Mouse (Mus musculus): ENCODE data around the gene Olfr148. TPM values are rescaled to one million over a fixed set of nuclear protein-coding genes. Genes with fewer than 3 reads are reported as not detected.

The Olfr148 gene
- not detected in 2 replicates for polyA plus RNA-seq (2015; fragmentation: Nextera tagmentation; extraction: Ambion mirVana)

- Histone ChIP-seq H3K4me3 (replicated peaks) (no peak within 1 kb of the TSS), H3K9me3 (replicated peaks) (no peaks in the 10 kb centered on the region), H3K4me1 (no peaks in the 10 kb centered on the region), H3K36me3 (no peaks in the 10 kb centered on the region), H3K4me2 (no peak within 1 kb of the TSS), H3K27me3 (replicated peaks) (no peaks in the 10 kb centered on the region), H3K27ac (replicated peaks) (no peak within 1 kb of the TSS), H3K9ac (replicated peaks) (no peak within 1 kb of the TSS)
- ATAC-seq (ENCODE audit: low FRiP score) = no peak
- 80% methylated on average over 3 of the region's 3 CpGs for WGBS
Measured at GRCm38 (mm10) chr9:39610355-39610754, at the start of gene Olfr148. Olfr148 (plus strand) TSS chr9:39610655.

DNA sequence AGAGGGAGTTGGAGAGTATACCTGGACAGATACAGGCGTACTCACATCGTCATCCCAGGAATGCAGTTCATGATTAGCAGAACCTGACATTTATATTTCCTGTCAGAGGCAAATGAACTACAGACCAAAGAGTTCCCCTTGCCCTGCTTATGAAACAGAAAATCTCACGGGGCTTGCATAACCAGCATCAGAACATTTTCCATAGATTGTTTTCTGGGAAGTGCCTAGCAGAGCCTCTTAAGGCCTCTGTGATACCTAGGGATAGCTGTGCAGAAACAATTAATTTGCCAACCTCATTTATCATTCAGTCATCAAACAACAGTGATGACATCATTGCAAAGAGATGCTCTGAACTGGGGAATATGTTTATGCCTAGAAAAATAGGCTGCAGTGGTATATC lies 35.0 kb upstream of the Olfr148 start, which contains the start of gene Olfr959:
Gene Olfr959, minus strand, starts transcription at position 101 of the 400 bp plus-strand sequence.
- H3K27ac ChIP-seq (replicated peaks) = no peak within 1 kb of the TSS
- no peaks in the 10 kb centered on the region for H3K9me3 ChIP-seq (replicated peaks)
- H3K4me3 ChIP-seq (replicated peaks) = no peak within 1 kb of the TSS
- WGBS = 92% methylated on average over 3 of the region's 3 CpGs
- no peak within 1 kb of the TSS for H3K4me2 ChIP-seq
- no peaks in the 10 kb centered on the region for H3K36me3 ChIP-seq
- H3K4me1 ChIP-seq = no peaks in the 10 kb centered on the region
- ATAC-seq (ENCODE audit: low FRiP score) = no peak
- no peak within 1 kb of the TSS for H3K9ac ChIP-seq (replicated peaks)
- no peaks in the 10 kb centered on the region for H3K27me3 ChIP-seq (replicated peaks)

GRCm38 (mm10) chr9:39577050-39577449 lies 33.4 kb upstream of the Olfr148 start:
- Histone ChIP-seq H3K27me3 (replicated peaks) (no peaks in the 10 kb centered on the region), H3K9ac (replicated peaks) (no peak overlapping the region), H3K27ac (replicated peaks) (no peak overlapping the region), H3K4me2 (no peak overlapping the region), H3K9me3 (replicated peaks) (no peaks in the 10 kb centered on the region), H3K36me3 (no peaks in the 10 kb centered on the region), H3K4me1 (no peaks in the 10 kb centered on the region), H3K4me3 (replicated peaks) (no peak overlapping the region)
- 94% methylated on average over 5 of the region's 5 CpGs for WGBS
- no peak for ATAC-seq (ENCODE audit: low FRiP score)

DNA sequence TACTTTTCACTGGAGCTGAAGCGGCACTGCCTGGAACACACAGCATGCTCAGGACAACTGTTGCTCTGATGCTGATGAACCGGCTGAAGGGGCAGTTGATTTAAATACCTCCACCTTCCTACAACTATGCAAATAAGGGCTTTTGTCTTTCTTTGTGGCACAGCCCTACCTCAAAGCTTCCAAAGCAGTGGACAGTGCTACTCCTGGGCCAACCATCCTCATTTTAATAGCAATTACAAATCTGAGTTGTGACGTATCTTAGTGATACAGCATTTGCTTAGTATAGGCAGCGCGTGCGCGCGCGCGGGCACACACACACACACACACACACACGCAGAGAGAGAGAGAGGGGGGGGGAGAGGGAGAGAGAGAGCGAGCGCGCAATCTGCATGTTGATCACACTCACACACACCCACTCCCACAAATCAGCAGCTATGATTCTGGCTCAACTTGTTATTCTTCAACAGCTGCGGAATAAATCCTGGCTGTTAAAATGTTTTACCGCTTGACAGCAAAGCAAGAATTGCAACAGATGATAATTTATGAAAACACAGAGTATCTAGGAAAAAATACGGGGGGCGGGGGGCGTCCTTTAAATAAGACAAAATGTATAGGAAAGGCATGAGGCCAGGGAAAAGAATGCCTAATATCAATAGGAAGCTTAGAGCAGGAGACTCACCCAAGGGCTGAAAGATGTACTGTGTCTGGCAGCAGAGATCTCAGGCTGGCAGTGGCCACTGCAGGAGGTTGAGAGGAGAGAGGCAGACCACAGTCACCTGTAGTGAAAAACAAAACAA lies 7.7 kb upstream of the Olfr148 start:
- peak overlapping the region; percentile 83 for H3K27ac ChIP-seq (replicated peaks)
- peak overlapping the region; percentile 50 for H3K4me3 ChIP-seq (replicated peaks)
- WGBS = under 1% methylated on average over 19 of the region's 19 CpGs
- peak overlapping the region; percentile 54 for H3K9ac ChIP-seq (replicated peaks)
- peak overlapping the region; percentile 93 for H3K4me2 ChIP-seq
- peak; percentile 93 for ATAC-seq (ENCODE audit: low FRiP score)
- H3K27me3 ChIP-seq (replicated peaks) = no peaks in the 10 kb centered on the region
- peaks cover 14% of the 10 kb centered on the region for H3K4me1 ChIP-seq
- no peaks in the 10 kb centered on the region for H3K9me3 ChIP-seq (replicated peaks)
- H3K36me3 ChIP-seq = peaks cover 6% of the 10 kb centered on the region

DNA sequence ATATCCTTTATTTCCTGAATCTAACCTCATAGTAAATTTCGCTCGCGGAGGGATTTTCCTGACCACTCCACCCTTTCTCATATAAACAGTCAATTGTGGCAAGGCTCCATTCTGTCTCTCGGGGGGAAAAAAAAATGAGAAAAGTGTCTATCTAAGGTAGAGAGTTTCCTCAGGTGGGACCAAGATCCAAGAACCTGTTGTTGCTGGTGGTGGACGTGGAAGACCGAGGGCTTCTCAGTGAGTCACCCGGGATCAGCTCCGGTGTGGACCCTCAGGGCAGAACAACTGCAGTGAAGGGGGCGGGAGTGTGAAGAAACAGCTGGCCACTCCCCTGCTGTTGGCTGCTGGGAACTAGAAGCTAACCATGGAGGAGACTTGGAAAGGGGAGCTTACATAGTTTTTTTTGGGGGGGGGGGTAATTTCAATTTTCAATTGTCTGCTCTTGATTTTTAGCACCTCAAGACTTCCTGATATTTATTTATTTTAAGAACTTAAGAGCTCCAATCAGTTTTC lies 7.1 kb upstream of the Olfr148 start:
- peak overlapping the region; percentile 93 for H3K4me2 ChIP-seq
- peak; percentile 79 for ATAC-seq (ENCODE audit: low FRiP score)
- H3K9me3 ChIP-seq (replicated peaks) = no peaks in the 10 kb centered on the region
- H3K9ac ChIP-seq (replicated peaks) = peak overlapping the region; percentile 54
- H3K4me1 ChIP-seq = peaks cover 14% of the 10 kb centered on the region
- WGBS = 1% methylated on average over 9 of the region's 9 CpGs
- no peaks in the 10 kb centered on the region for H3K27me3 ChIP-seq (replicated peaks)
- peaks cover 6% of the 10 kb centered on the region for H3K36me3 ChIP-seq
- H3K4me3 ChIP-seq (replicated peaks) = peak overlapping the region; percentile 50
- H3K27ac ChIP-seq (replicated peaks) = peak overlapping the region; percentile 83

DNA sequence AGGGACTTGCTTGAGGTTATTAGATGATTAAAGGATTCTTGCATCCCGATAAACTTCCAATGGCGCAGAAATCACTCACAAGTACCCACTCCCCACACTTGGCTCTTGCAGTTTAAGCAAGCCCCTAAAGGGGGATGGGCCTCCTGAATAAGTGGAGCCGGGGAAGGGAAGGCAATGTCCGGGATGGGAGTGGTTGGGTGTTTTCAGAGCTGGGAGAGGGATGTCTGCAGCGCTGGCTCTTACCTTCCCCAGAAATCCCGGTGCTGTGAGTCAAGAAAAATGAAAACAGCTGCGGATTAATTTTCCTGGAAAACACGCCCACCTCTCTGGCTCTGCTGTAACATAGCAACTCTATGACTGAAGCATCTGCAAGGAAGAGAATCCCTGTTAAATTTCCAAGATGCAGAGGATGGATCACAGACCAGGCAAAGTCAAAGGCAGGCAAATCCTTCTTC lies 6.4 kb upstream of the Olfr148 start, which contains the start of gene AW551984:
Gene AW551984, minus strand, starts transcription at position 405 of the 455 bp plus-strand sequence.
- WGBS = under 1% methylated on average over 8 of the region's 8 CpGs
- Histone ChIP-seq H3K9ac (replicated peaks) (peak within 1 kb of the TSS; percentile 54), H3K4me1 (peaks cover 14% of the 10 kb centered on the region), H3K27ac (replicated peaks) (peak within 1 kb of the TSS; percentile 83), H3K27me3 (replicated peaks) (no peaks in the 10 kb centered on the region), H3K36me3 (peaks cover 6% of the 10 kb centered on the region), H3K4me2 (peak within 1 kb of the TSS; percentile 93), H3K9me3 (replicated peaks) (no peaks in the 10 kb centered on the region), H3K4me3 (replicated peaks) (peak within 1 kb of the TSS; percentile 50)
- ATAC-seq (ENCODE audit: low FRiP score) = peak; percentile 53

DNA sequence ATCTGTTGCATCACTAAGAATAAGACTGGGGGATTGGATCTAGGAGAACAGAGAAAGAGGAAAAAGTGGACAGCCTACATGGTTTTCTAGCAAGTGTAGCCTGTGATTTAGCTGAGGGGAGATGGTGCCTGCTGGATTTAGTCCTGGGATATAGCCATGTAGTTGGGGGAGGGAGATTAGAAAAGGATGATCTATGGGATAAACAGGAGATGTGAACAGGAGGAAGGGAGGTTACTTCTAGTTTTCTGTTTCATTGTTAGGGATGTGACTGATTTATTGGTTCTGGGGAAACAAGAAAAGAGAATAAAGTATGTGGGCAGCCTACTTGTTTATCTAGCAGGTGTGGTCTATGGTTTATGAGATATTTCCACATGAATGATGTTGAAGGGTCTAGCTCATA lies 2.0 kb upstream of the Olfr148 start:
- no peak overlapping the region for H3K27ac ChIP-seq (replicated peaks)
- no peaks in the 10 kb centered on the region for H3K27me3 ChIP-seq (replicated peaks)
- peaks cover 8% of the 10 kb centered on the region for H3K4me1 ChIP-seq

GRCm38 (mm10) chr9:39611953-39612352 lies 1.5 kb downstream of the Olfr148 start:
- H3K4me1 ChIP-seq = no peaks in the 10 kb centered on the region
- H3K27ac ChIP-seq (replicated peaks) = no peak overlapping the region
- H3K36me3 ChIP-seq = no peaks in the 10 kb centered on the region
- no peaks in the 10 kb centered on the region for H3K27me3 ChIP-seq (replicated peaks)
- H3K9ac ChIP-seq (replicated peaks) = no peak overlapping the region
- H3K9me3 ChIP-seq (replicated peaks) = no peaks in the 10 kb centered on the region
- no peak overlapping the region for H3K4me2 ChIP-seq
- 68% methylated on average over 1 of the region's 1 CpGs for WGBS
- no peak overlapping the region for H3K4me3 ChIP-seq (replicated peaks)
- ATAC-seq (ENCODE audit: low FRiP score) = no peak

More for the DNA sequence above, 2.0 kb upstream of the Olfr148 start:
- H3K9ac ChIP-seq (replicated peaks) = no peak overlapping the region
- no peak overlapping the region for H3K4me3 ChIP-seq (replicated peaks)
- no peak for ATAC-seq (ENCODE audit: low FRiP score)
- H3K36me3 ChIP-seq = no peaks in the 10 kb centered on the region
- no peaks in the 10 kb centered on the region for H3K9me3 ChIP-seq (replicated peaks)
- no peak overlapping the region for H3K4me2 ChIP-seq

DNA sequence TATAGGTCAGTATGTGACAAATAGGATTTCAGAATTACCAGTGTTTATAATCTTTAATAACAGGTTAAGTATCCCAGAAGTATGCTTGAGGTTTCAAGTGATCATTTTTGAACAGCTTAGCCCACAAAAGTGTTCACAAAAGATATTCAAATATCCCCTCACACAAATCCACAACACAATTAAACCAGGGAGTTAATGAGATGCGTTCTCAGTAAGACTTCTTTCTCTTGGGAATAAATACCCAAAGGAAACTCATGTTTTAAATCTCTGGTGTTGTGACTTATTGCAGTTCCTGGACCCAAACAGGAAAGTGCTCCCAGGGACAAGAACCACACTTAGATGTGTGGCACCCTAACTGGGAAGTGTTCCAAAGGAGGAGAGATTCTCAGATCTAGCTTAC lies 10.6 kb downstream of the Olfr148 start, which contains the start of gene Olfr960:
Gene Olfr960, plus strand, starts transcription at position 301 of the 400 bp plus-strand sequence.
- Histone ChIP-seq H3K27ac (replicated peaks) (no peak within 1 kb of the TSS), H3K36me3 (no peaks in the 10 kb centered on the region), H3K4me1 (no peaks in the 10 kb centered on the region), H3K9ac (replicated peaks) (no peak within 1 kb of the TSS), H3K4me2 (no peak within 1 kb of the TSS), H3K27me3 (replicated peaks) (no peaks in the 10 kb centered on the region), H3K9me3 (replicated peaks) (no peaks in the 10 kb centered on the region; the same call in 1 of the 2 replicates), H3K4me3 (replicated peaks) (no peak within 1 kb of the TSS)
- ATAC-seq (ENCODE audit: low FRiP score) = no peak
- WGBS = 82% methylated on average over 1 of the region's 1 CpGs

- H3K4me3 ChIP-seq (replicated peaks) = no peak overlapping the region
- H3K4me2 ChIP-seq = no peak overlapping the region
- H3K4me1 ChIP-seq = no peaks in the 10 kb centered on the region
- no peaks in the 10 kb centered on the region; the same call in 1 of the 2 replicates for H3K9me3 ChIP-seq (replicated peaks)
- ATAC-seq (ENCODE audit: low FRiP score) = no peak
- 92% methylated on average over 3 of the region's 3 CpGs for WGBS
- no peaks in the 10 kb centered on the region for H3K36me3 ChIP-seq
- no peak overlapping the region for H3K27ac ChIP-seq (replicated peaks)
- H3K27me3 ChIP-seq (replicated peaks) = no peaks in the 10 kb centered on the region
- no peak overlapping the region for H3K9ac ChIP-seq (replicated peaks)
Measured at GRCm38 (mm10) chr9:39623783-39624182, 13.3 kb downstream of the Olfr148 start.

GRCm38 (mm10) chr9:39624711-39625110 lies 14.3 kb downstream of the Olfr148 start:
- no peak overlapping the region for H3K27ac ChIP-seq (replicated peaks)
- no peaks in the 10 kb centered on the region for H3K9me3 ChIP-seq (replicated peaks)
- H3K4me1 ChIP-seq = no peaks in the 10 kb centered on the region
- H3K36me3 ChIP-seq = no peaks in the 10 kb centered on the region
- ATAC-seq (ENCODE audit: low FRiP score) = no peak
- H3K4me2 ChIP-seq = no peak overlapping the region
- WGBS = 52% methylated on average over 2 of the region's 2 CpGs
- no peak overlapping the region for H3K9ac ChIP-seq (replicated peaks)
- no peaks in the 10 kb centered on the region for H3K27me3 ChIP-seq (replicated peaks)
- no peak overlapping the region for H3K4me3 ChIP-seq (replicated peaks)

DNA sequence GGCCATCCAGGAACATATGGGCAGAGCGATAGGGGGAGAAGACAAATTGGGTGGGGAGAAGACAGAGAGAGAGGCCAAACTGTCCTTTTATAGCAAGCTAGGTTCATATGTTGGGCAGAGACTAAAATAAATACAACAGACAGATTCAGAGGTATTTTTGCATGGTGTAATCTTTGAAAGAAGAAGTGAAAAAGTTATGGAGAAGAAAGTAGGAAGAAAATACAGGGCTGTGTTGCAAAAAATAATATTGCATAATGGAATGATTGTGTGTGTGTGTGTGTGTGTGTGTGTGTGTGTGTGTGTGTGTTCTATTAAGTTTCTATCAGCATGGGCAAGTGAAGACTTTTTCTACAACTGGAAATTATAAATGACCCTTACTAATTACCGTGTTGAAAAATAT lies 18.6 kb downstream of the Olfr148 start:
- Histone ChIP-seq H3K36me3 (no peaks in the 10 kb centered on the region), H3K27ac (replicated peaks) (no peak overlapping the region), H3K9ac (replicated peaks) (no peak overlapping the region), H3K27me3 (replicated peaks) (no peaks in the 10 kb centered on the region), H3K9me3 (replicated peaks) (no peaks in the 10 kb centered on the region), H3K4me1 (peaks cover under 1% of the 10 kb centered on the region; the same call in 1 of the 2 replicates), H3K4me2 (no peak overlapping the region), H3K4me3 (replicated peaks) (no peak overlapping the region)
- 94% methylated on average over 2 of the region's 2 CpGs for WGBS
- no peak for ATAC-seq (ENCODE audit: low FRiP score)

Data from neural tube, embryonic 15.5 days (tissue).